Mouse (Mus musculus) cortical plate, adult 2 months (tissue): ENCODE data around the gene Emc10. TPM values are rescaled to one million over a fixed set of nuclear protein-coding genes. Genes with fewer than 3 reads are reported as not detected.

Experiments
- H3K27ac ChIP-seq: fragments of 200-500 bp; 2 replicates; pipeline ENCODE4 v1.5.1; 2012; ENCODE audit warnings: low read length, control low read depth, inconsistent platforms; ENCODE audit not compliant: insufficient read depth
- H3K4me1 ChIP-seq: fragments of 200-500 bp; 2 replicates; pipeline ENCODE4 v1.6.1; 2011; ENCODE audit warnings: low read length; ENCODE audit not compliant: control insufficient read depth, insufficient read depth
- H3K4me3 ChIP-seq: fragments of 200-500 bp; 2 replicates; pipeline ENCODE4 v1.5.1; 2011; ENCODE audit warnings: mild to moderate bottlenecking, low read length, control low read depth; ENCODE audit not compliant: insufficient read depth
- CTCF ChIP-seq: fragments of 200-500 bp; IDR thresholded peaks from 2 replicates; pipeline ENCODE4 v1.5.1; 2011; ENCODE audit warnings: mild to moderate bottlenecking, control low read depth, low read length; ENCODE audit not compliant: insufficient read depth; ENCODE audit errors: extremely low read depth
- POLR2A ChIP-seq: fragments of 200-500 bp; IDR thresholded peaks from 2 replicates; pipeline ENCODE4 v1.6.1; 2011; ENCODE audit warnings: mild to moderate bottlenecking, low read length, control low read depth; ENCODE audit not compliant: insufficient read depth; ENCODE audit errors: extremely low read depth
- polyA plus RNA-seq: library from polyadenylated mRNA; depleted of rRNA; stranded (reverse); fragments of >200 nt; gene quantifications from 2 replicates; pipeline ENCODE4 v1.2.3, GENCODE M21; 2012

Emc10 gene
- polyA plus RNA-seq, 1 experiment: 308 TPM

- no peak overlapping the region for H3K27ac ChIP-seq
- H3K4me3 ChIP-seq: peak overlapping the region; percentile 84; the same call in 1 of the 2 replicates
- peaks cover 4% of the 10 kb centered on the region for H3K4me1 ChIP-seq
- TF ChIP-seq CTCF (no peak), POLR2A (no peak)
Observed at GRCm38 (mm10) chr7:44497361-44498055, 1.2 kb upstream of the Emc10 start.

- Histone ChIP-seq H3K27ac (peak overlapping the region; percentile 89), H3K4me1 (peaks cover 4% of the 10 kb centered on the region), H3K4me3 (peak overlapping the region; percentile 84)
- no peak for TF ChIP-seq CTCF
- TF ChIP-seq POLR2A: no peak
Observed at GRCm38 (mm10) chr7:44496771-44497109, 411 bp upstream of the Emc10 start.

DNA sequence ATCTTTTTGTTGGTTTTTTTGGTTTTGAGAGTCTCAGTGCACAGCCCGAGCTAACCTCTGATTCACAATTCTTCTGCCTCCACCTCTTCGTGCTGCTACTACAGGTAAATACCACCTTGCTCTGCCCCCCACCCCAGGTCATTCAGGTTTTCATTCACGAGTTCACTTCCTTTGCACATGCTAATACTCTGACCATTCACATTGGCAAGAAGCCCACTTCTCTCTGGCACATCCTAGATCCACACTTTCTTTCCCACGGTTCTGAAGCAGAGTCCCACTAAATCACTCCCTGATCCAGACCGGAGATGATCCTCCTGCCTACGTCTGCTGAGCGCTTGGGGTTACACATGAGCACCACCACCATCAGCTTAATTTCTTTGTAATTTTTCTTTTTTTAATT, 1.2 kb downstream of the Emc10 start:
- peak overlapping the region; percentile 84 for H3K4me3 ChIP-seq
- no peak for TF ChIP-seq POLR2A
- no peak for TF ChIP-seq CTCF
- H3K27ac ChIP-seq: no peak overlapping the region
- H3K4me1 ChIP-seq: peaks cover 4% of the 10 kb centered on the region

DNA sequence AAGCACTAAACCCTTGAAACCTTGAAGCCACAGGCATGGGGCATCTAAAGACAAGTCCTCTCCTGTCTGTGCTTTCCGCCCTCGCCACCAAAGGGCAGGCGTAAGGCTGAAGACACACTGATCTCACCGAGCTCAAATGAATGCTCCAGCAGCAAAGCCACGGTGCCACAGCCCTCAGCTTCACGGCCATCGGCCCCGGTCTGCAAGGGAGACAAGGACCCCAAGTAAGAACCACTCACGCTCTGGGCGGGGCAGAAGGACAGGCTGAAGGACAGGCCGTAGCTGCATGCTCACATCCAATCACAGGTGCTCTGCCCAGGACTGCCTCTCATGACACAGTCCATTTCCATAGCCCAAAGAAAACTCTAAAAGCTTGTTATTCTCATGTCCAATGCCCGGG, 1.6 kb downstream of the Emc10 start:
- TF ChIP-seq POLR2A (no peak), CTCF (no peak)
- peak overlapping the region; percentile 84; the same call in 1 of the 2 replicates for H3K4me3 ChIP-seq
- H3K27ac ChIP-seq: no peak overlapping the region
- peaks cover 4% of the 10 kb centered on the region for H3K4me1 ChIP-seq

GRCm38 (mm10) chr7:44492166-44492826, 4.0 kb downstream of the Emc10 start:
- TF ChIP-seq POLR2A: no peak
- TF ChIP-seq CTCF: no peak
- H3K4me3 ChIP-seq: no peak overlapping the region
- no peak overlapping the region for H3K27ac ChIP-seq
- H3K4me1 ChIP-seq: peaks cover 4% of the 10 kb centered on the region

DNA sequence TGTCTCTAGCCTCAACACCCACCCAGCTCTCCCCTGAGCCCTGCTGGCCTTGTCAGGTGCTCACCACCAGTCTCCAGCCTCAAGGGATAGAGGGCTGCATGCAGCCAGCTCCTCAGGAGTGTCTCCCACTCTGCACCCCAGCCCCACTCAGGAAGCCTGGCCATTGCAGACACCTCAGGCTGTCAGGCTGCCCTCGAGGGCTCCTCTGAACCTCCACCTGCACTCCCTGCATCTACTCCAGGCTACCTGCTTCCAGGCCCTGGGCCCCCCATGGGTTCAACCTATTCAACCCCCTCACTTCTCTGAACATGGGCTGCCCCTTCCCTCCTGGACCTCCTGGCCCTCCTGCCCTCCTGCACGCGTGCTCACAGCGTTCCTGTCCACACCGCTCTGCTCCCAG, 4.9 kb downstream of the Emc10 start:
- TF ChIP-seq POLR2A (no peak), CTCF (no peak)
- no peak overlapping the region for H3K4me3 ChIP-seq
- H3K4me1 ChIP-seq: peaks cover 4% of the 10 kb centered on the region
- no peak overlapping the region for H3K27ac ChIP-seq

GRCm38 (mm10) chr7:44490281-44490680, 6.0 kb downstream of the Emc10 start:
- no peak overlapping the region for H3K4me3 ChIP-seq
- no peak for TF ChIP-seq POLR2A
- TF ChIP-seq CTCF: no peak
- no peak overlapping the region for H3K27ac ChIP-seq
- H3K4me1 ChIP-seq: peaks cover 4% of the 10 kb centered on the region

GRCm38 (mm10) chr7:44488545-44488944, 7.8 kb downstream of the Emc10 start:
- no peak overlapping the region for H3K4me3 ChIP-seq

GRCm38 (mm10) chr7:44487936-44488335, 8.4 kb downstream of the Emc10 start:
- Histone ChIP-seq H3K4me1 (no peaks in the 10 kb centered on the region), H3K4me3 (no peak overlapping the region), H3K27ac (no peak overlapping the region)
- no peak for TF ChIP-seq POLR2A
- TF ChIP-seq CTCF: no peak

More at GRCm38 (mm10) chr7:44488545-44488944, 7.8 kb downstream of the Emc10 start:
- TF ChIP-seq POLR2A (no peak), CTCF (no peak)
- no peak overlapping the region for H3K27ac ChIP-seq
- no peaks in the 10 kb centered on the region for H3K4me1 ChIP-seq
